Mouse (Mus musculus): ENCODE measurements at regions not wholly inside any gene's neighbourhood (a gene's known extent, or its start where the extent isn't known, plus 50 kb on each side); places are given as distances from the start of the nearest gene placed in this dataset.

GRCm38 (mm10) chr2:168333552-168334240 lies 52.2 kb upstream of the Kcng1 start:
- no peak overlapping the region for H3K27ac ChIP-seq (replicated peaks; ENCODE audit: low read depth, low read length)
- no peaks in the 10 kb centered on the region for H3K36me3 ChIP-seq (ENCODE audit: control insufficient read depth, insufficient read depth, low read length)
- H3K4me3 ChIP-seq (ENCODE audit: low read depth, low read length), result no peak overlapping the region
- no peaks in the 10 kb centered on the region for H3K27me3 ChIP-seq (ENCODE audit: control insufficient read depth, insufficient read depth, low read length)
- H3K4me2 ChIP-seq (ENCODE audit: low read depth, severe bottlenecking), result no peak overlapping the region
- ATAC-seq (ENCODE audit: insufficient number of reproducible peaks, low FRiP score, low TSS enrichment, low read depth), result no peak
- no peaks in the 10 kb centered on the region; the same call in 1 of the 2 replicates for H3K4me1 ChIP-seq (ENCODE audit: control insufficient read depth, insufficient read depth, low read length)
- H3K9me3 ChIP-seq (ENCODE audit: control insufficient read depth, low read length), result no peaks in the 10 kb centered on the region
- 66% methylated on average over 20 of the region's 20 CpGs for WGBS
- DNase-seq (ENCODE audit: low spot score), result no peak
- no peak overlapping the region for H3K9ac ChIP-seq (ENCODE audit: low read length)

- DNase-seq (ENCODE audit: low spot score) (no peak), ATAC-seq (ENCODE audit: insufficient number of reproducible peaks, low FRiP score, low TSS enrichment, low read depth) (no peak)
- Histone ChIP-seq H3K27ac (replicated peaks; ENCODE audit: low read depth, low read length) (no peak overlapping the region), H3K4me2 (ENCODE audit: low read depth, severe bottlenecking) (no peak overlapping the region), H3K9me3 (ENCODE audit: control insufficient read depth, low read length) (no peaks in the 10 kb centered on the region), H3K4me3 (ENCODE audit: low read depth, low read length) (no peak overlapping the region), H3K27me3 (ENCODE audit: control insufficient read depth, insufficient read depth, low read length) (no peaks in the 10 kb centered on the region), H3K4me1 (ENCODE audit: control insufficient read depth, insufficient read depth, low read length) (no peaks in the 10 kb centered on the region; the same call in 1 of the 2 replicates), H3K36me3 (ENCODE audit: control insufficient read depth, insufficient read depth, low read length) (no peaks in the 10 kb centered on the region), H3K9ac (ENCODE audit: low read length) (no peak overlapping the region)
- WGBS, result 67% methylated on average over 6 of the region's 6 CpGs
Observed at GRCm38 (mm10) chr2:168332972-168333371, 51.4 kb upstream of the Kcng1 start.

Measured in limb, embryonic 11.5 days (tissue).